ENCODE assay signal across 10 mouse cellular contexts in genomic region chr17:66692941-66693675, GRCm38 (mm10).
A peak's percentile ranks its signal among the peaks of the same experiment; 100 is the strongest.
DNase-seq lines count a peak whose midpoint lies in the region; ATAC-seq and TF ChIP-seq lines count a peak whose summit lies in the region.
"Had no signal": no experiment of that assay in that cellular context is flagged by ENCODE, and none has a peak within 500 bp of the region (broad histone marks: within the 10 kb centered on the region; RNA-seq: fewer than 3 reads in every experiment).

No protein-coding gene starts in this region.

- peaks cover 16% of the 10 kb centered on the region; the same call in 1 of the 2 replicates for H3K4me1 ChIP-seq in kidney, postnatal 0 days (replicated peaks; ENCODE audit: insufficient read depth, low read length)
- no peaks in the 10 kb centered on the region; the same call in 1 of the 2 replicates for H3K4me1 ChIP-seq in embryonic facial prominence, embryonic 11.5 days (ENCODE audit: control insufficient read depth, insufficient read depth, low read length)
- H3K4me1 ChIP-seq in hindbrain, embryonic 12.5 days: peaks cover 13% of the 10 kb centered on the region
- peaks cover 36% of the 10 kb centered on the region for H3K4me1 ChIP-seq in midbrain, embryonic 13.5 days (replicated peaks)
- H3K4me1 ChIP-seq: liver, embryonic 13.5 days had no signal

- ATAC-seq in kidney, postnatal 0 days (replicated peaks; ENCODE audit: low FRiP score, low read depth): no peak
- no peak for ATAC-seq in embryonic facial prominence, embryonic 11.5 days (replicated peaks; ENCODE audit: insufficient number of reproducible peaks, low FRiP score, low TSS enrichment, low read depth)
- no peak; the same call in none of the 2 replicates for ATAC-seq in hindbrain, embryonic 12.5 days (ENCODE audit: low FRiP score)
- ATAC-seq in midbrain, embryonic 13.5 days: no peak

- no peak overlapping the region for H3K4me2 ChIP-seq in kidney, postnatal 0 days (ENCODE audit: low read length)
- H3K4me2 ChIP-seq in embryonic facial prominence, embryonic 11.5 days (ENCODE audit: low read depth, low read length): peak overlapping the region; percentile 7; the same call in 1 of the 2 replicates
- H3K4me2 ChIP-seq in hindbrain, embryonic 12.5 days (replicated peaks): 0 out of 2 replicates have a peak overlapping the region, but pooled peaks have one; percentile 13
- peak overlapping the region; percentile 31 for H3K4me2 ChIP-seq in midbrain, embryonic 13.5 days (replicated peaks)
- H3K4me2 ChIP-seq: liver, embryonic 13.5 days had no signal

- 0 out of 2 replicates have a peak, but pooled peaks cover 7% of the 10 kb centered on the region for H3K36me3 ChIP-seq in kidney, postnatal 0 days (ENCODE audit: insufficient read depth, low read length)
- H3K36me3 ChIP-seq in embryonic facial prominence, embryonic 11.5 days (replicated peaks; ENCODE audit: control insufficient read depth, insufficient read depth, low read depth, low read length): no peaks in the 10 kb centered on the region
- 0 out of 2 replicates have a peak, but pooled peaks cover 3% of the 10 kb centered on the region for H3K36me3 ChIP-seq in hindbrain, embryonic 12.5 days
- H3K36me3 ChIP-seq in midbrain, embryonic 13.5 days: no peaks in the 10 kb centered on the region
- H3K36me3 ChIP-seq: liver, embryonic 13.5 days had no signal

- H3K27ac ChIP-seq in kidney, postnatal 0 days: no peak overlapping the region
- no peak overlapping the region for H3K27ac ChIP-seq in embryonic facial prominence, embryonic 11.5 days (replicated peaks; ENCODE audit: low read depth, low read length)
- 0 out of 2 replicates have a peak overlapping the region, but pooled peaks have one; percentile 44 for H3K27ac ChIP-seq in hindbrain, embryonic 12.5 days
- peak overlapping the region; percentile 62 for H3K27ac ChIP-seq in midbrain, embryonic 13.5 days
- H3K27ac ChIP-seq: liver, embryonic 13.5 days; stomach, postnatal 0 days had no signal

- no peak overlapping the region for H3K9ac ChIP-seq in kidney, postnatal 0 days (ENCODE audit: low read depth, low read length)
- H3K9ac ChIP-seq in embryonic facial prominence, embryonic 11.5 days (replicated peaks; ENCODE audit: low read length): no peak overlapping the region; the same call in 1 of the 2 replicates
- no peak overlapping the region for H3K9ac ChIP-seq in hindbrain, embryonic 12.5 days
- H3K9ac ChIP-seq in midbrain, embryonic 13.5 days (replicated peaks): no peak overlapping the region
- H3K9ac ChIP-seq: liver, embryonic 13.5 days had no signal

- WGBS in kidney, postnatal 0 days: 90% methylated on average over 16 of the region's 16 CpGs
- 88% methylated on average over 16 of the region's 16 CpGs for WGBS in embryonic facial prominence, embryonic 11.5 days
- 90% methylated on average over 16 of the region's 16 CpGs for WGBS in hindbrain, embryonic 12.5 days
- 86% methylated on average over 16 of the region's 16 CpGs for WGBS in midbrain, embryonic 13.5 days

- 0 out of 2 replicates have a peak, but pooled peaks have one; percentile 3 for TF ChIP-seq CTCF in kidney, postnatal 0 days (IDR thresholded peaks at IDR 0.05; ENCODE audit: low read depth)

- no peak for DNase-seq in kidney, postnatal 0 days (ENCODE audit: low spot score)
- no peak for DNase-seq in kidney, adult 9 months
- no peak for DNase-seq in embryonic facial prominence, embryonic 11.5 days (ENCODE audit: low spot score)
- DNase-seq in yolk sac, embryonic 10.5 days (ENCODE audit: low spot score): no peak
- no peak for DNase-seq in B cell, adult 2 months
- DNase-seq: liver, embryonic 13.5 days had no signal

- H3K4me3 ChIP-seq in kidney, postnatal 0 days (replicated peaks; ENCODE audit: low read depth, low read length): no peak overlapping the region
- H3K4me3 ChIP-seq in embryonic facial prominence, embryonic 11.5 days (ENCODE audit: low read depth, low read length): no peak overlapping the region
- H3K4me3 ChIP-seq in hindbrain, embryonic 12.5 days: no peak overlapping the region
- no peak overlapping the region for H3K4me3 ChIP-seq in midbrain, embryonic 13.5 days (replicated peaks)
- H3K4me3 ChIP-seq: liver, embryonic 13.5 days; myocyte had no signal

- H3K27me3 ChIP-seq in kidney, postnatal 0 days (ENCODE audit: insufficient read depth, low read length): no peaks in the 10 kb centered on the region
- no peaks in the 10 kb centered on the region for H3K27me3 ChIP-seq in embryonic facial prominence, embryonic 11.5 days (ENCODE audit: control insufficient read depth, insufficient read depth, low read length)
- no peaks in the 10 kb centered on the region for H3K27me3 ChIP-seq in hindbrain, embryonic 12.5 days
- peaks cover 11% of the 10 kb centered on the region; the same call in 1 of the 2 replicates for H3K27me3 ChIP-seq in midbrain, embryonic 13.5 days
- H3K27me3 ChIP-seq: liver, embryonic 13.5 days had no signal

- H3K9me3 ChIP-seq in kidney, postnatal 0 days (replicated peaks; ENCODE audit: low read length): no peaks in the 10 kb centered on the region
- H3K9me3 ChIP-seq in embryonic facial prominence, embryonic 11.5 days (replicated peaks; ENCODE audit: control insufficient read depth, low read length): no peaks in the 10 kb centered on the region
- no peaks in the 10 kb centered on the region for H3K9me3 ChIP-seq in hindbrain, embryonic 12.5 days (replicated peaks)
- no peaks in the 10 kb centered on the region for H3K9me3 ChIP-seq in midbrain, embryonic 13.5 days
- H3K9me3 ChIP-seq: liver, embryonic 13.5 days had no signal

Comparison
In these comparisons a context has a peak if more than half of its experiments do, and no peak if none do; other contexts are left out.
1. H3K27ac ChIP-seq: peak in hindbrain, embryonic 12.5 days (single experiment) and midbrain, embryonic 13.5 days (single experiment); none in kidney, postnatal 0 days (single experiment) and embryonic facial prominence, embryonic 11.5 days (single experiment).